Mouse (Mus musculus) embryonic facial prominence, embryonic 11.5 days (tissue): ENCODE measurements around the gene Hdac5. TPM values are rescaled to one million over a fixed set of nuclear protein-coding genes. Genes with fewer than 3 reads are reported as not detected.

Source experiments
- ATAC-seq: fragments of 200-750 bp; cut with Nextera tagmentation; replicated peaks from 2 replicates; pipeline ENCODE4 v1.8.0; 2017; ENCODE audit warnings: low read depth; ENCODE audit not compliant: insufficient number of reproducible peaks, low FRiP score, low TSS enrichment
- DNase-seq: peaks from one replicate; pipeline ENCODE4 v3.0.0-alpha.2; 2015; ENCODE audit warnings: low spot score
- H3K27ac ChIP-seq: fragments of 300-500 bp; sonication (generic); replicated peaks from 2 replicates; pipeline ENCODE4 v1.5.1; 2014; ENCODE audit warnings: mild to moderate bottlenecking, low read depth, low read length, control low read depth
- H3K27me3 ChIP-seq: fragments of 300-500 bp; sonication (generic); 2 replicates; pipeline ENCODE4 v1.6.1; 2014; ENCODE audit warnings: mild to moderate bottlenecking, low read length, moderate library complexity, mixed read lengths; ENCODE audit not compliant: control insufficient read depth, insufficient read depth
- H3K36me3 ChIP-seq: fragments of 300-500 bp; sonication (generic); replicated peaks from 2 replicates; pipeline ENCODE4 v1.6.1; 2014; ENCODE audit warnings: low read depth, mild to moderate bottlenecking, low read length, moderate library complexity, mixed read lengths; ENCODE audit not compliant: control insufficient read depth, insufficient read depth
- H3K4me1 ChIP-seq: fragments of 300-500 bp; sonication (generic); 2 replicates; pipeline ENCODE4 v1.6.1; 2014; ENCODE audit warnings: low read length, mixed read lengths; ENCODE audit not compliant: control insufficient read depth, insufficient read depth
- H3K4me2 ChIP-seq: fragments of 300-500 bp; sonication (generic); 2 replicates; pipeline ENCODE4 v1.6.1; 2014; ENCODE audit warnings: low read depth, mild to moderate bottlenecking, control low read depth, low read length, moderate library complexity
- H3K4me3 ChIP-seq: fragments of 300-500 bp; sonication (generic); 2 replicates; pipeline ENCODE4 v1.5.1; 2014; ENCODE audit warnings: low read depth, low read length, control low read depth
- H3K9ac ChIP-seq: fragments of 300-500 bp; sonication (generic); replicated peaks from 2 replicates; pipeline ENCODE4 v1.6.1; 2014; ENCODE audit warnings: mild to moderate bottlenecking, control low read depth, low read length
- H3K9me3 ChIP-seq: fragments of 300-500 bp; sonication (generic); replicated peaks from 2 replicates; pipeline ENCODE4 v1.6.1; 2016; ENCODE audit warnings: mild to moderate bottlenecking, low read length, inconsistent platforms, mixed read lengths; ENCODE audit not compliant: control insufficient read depth
- WGBS: fragments of 180-500 bp; shearing (Covaris S2); extraction: QIAGEN DNeasy Blood & Tissue Kit; methylation state at CpG from one replicate; pipeline ENCODE4 v1.1.7; 2014; 5-methylcytosine and 5-hydroxymethylcytosine counted together
- polyA plus RNA-seq: library from polyadenylated mRNA; unstranded; fragments of >200 nt; fragmentation: Nextera tagmentation; extraction: Ambion mirVana; gene quantifications from 2 replicates; pipeline ENCODE4 v1.2.1, GENCODE M21; 2014

Gene Hdac5
- polyA plus RNA-seq, 1 experiment from 2014 or later = 21.9 TPM

- DNase-seq = no peak
- H3K9ac ChIP-seq = no peak overlapping the region
- 62% methylated on average over 14 of the region's 14 CpGs for WGBS
- H3K27ac ChIP-seq = no peak overlapping the region
- peaks cover 2% of the 10 kb centered on the region; the same call in 1 of the 2 replicates for H3K36me3 ChIP-seq
- no peaks in the 10 kb centered on the region for H3K4me1 ChIP-seq
- H3K4me3 ChIP-seq = no peak overlapping the region
- no peak overlapping the region for H3K4me2 ChIP-seq
- H3K9me3 ChIP-seq = no peaks in the 10 kb centered on the region
- ATAC-seq = no peak
- no peaks in the 10 kb centered on the region for H3K27me3 ChIP-seq
Measured at GRCm38 (mm10) chr11:102265816-102266215, 35.9 kb upstream of the Hdac5 start.

GRCm38 (mm10) chr11:102263211-102263610 lies 33.2 kb upstream of the Hdac5 start:
- no peaks in the 10 kb centered on the region for H3K9me3 ChIP-seq
- H3K4me2 ChIP-seq = no peak overlapping the region
- H3K27me3 ChIP-seq = no peaks in the 10 kb centered on the region
- H3K36me3 ChIP-seq = peaks cover 6% of the 10 kb centered on the region
- H3K4me1 ChIP-seq = no peaks in the 10 kb centered on the region
- no peak overlapping the region for H3K9ac ChIP-seq
- no peak for DNase-seq
- ATAC-seq = no peak
- H3K4me3 ChIP-seq = no peak overlapping the region
- H3K27ac ChIP-seq = no peak overlapping the region
- 92% methylated on average over 7 of the region's 7 CpGs for WGBS

DNA sequence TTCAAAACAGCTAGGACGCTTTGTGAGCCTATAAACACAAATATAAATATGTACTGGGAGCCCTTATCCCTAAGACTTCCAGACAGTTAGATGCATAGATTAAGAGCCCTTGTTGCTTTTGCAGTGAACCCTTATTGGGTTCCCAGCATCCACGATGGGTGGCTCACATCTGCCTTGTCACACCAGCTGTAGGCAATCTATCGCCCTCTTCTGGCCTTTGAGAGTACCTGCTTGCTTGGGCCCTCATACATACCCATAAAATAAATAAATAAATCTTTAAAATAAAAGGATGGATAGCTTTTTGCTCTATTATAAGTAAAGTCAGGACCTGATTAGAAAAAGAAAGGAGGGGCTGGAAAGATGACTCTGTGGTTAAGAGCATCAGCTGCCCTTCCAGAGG lies 28.6 kb upstream of the Hdac5 start:
- Histone ChIP-seq H3K27me3 (no peaks in the 10 kb centered on the region), H3K9me3 (no peaks in the 10 kb centered on the region), H3K4me3 (no peak overlapping the region), H3K4me1 (no peaks in the 10 kb centered on the region), H3K36me3 (peaks cover 6% of the 10 kb centered on the region; the same call in 1 of the 2 replicates), H3K9ac (no peak overlapping the region), H3K27ac (no peak overlapping the region), H3K4me2 (no peak overlapping the region)
- 94% methylated on average over 3 of the region's 3 CpGs for WGBS
- DNase-seq (no peak), ATAC-seq (no peak)

GRCm38 (mm10) chr11:102258095-102258494 lies 28.1 kb upstream of the Hdac5 start:
- Histone ChIP-seq H3K9me3 (no peaks in the 10 kb centered on the region), H3K4me3 (no peak overlapping the region), H3K4me1 (no peaks in the 10 kb centered on the region), H3K4me2 (no peak overlapping the region), H3K27me3 (no peaks in the 10 kb centered on the region), H3K27ac (no peak overlapping the region), H3K36me3 (peaks cover 6% of the 10 kb centered on the region; the same call in 1 of the 2 replicates), H3K9ac (no peak overlapping the region)
- DNase-seq (no peak), ATAC-seq (no peak)
- WGBS = 83% methylated on average over 6 of the region's 6 CpGs

GRCm38 (mm10) chr11:102257514-102257913 lies 27.5 kb upstream of the Hdac5 start:
- ATAC-seq (peak; percentile 42; the same call in 1 of the 2 replicates), DNase-seq (peak; percentile 69)
- Histone ChIP-seq H3K4me1 (no peaks in the 10 kb centered on the region), H3K27ac (no peak overlapping the region), H3K4me2 (no peak overlapping the region), H3K27me3 (no peaks in the 10 kb centered on the region), H3K36me3 (peaks cover 6% of the 10 kb centered on the region; the same call in 1 of the 2 replicates), H3K9me3 (no peaks in the 10 kb centered on the region), H3K4me3 (no peak overlapping the region), H3K9ac (no peak overlapping the region)
- 30% methylated on average over 9 of the region's 9 CpGs for WGBS

GRCm38 (mm10) chr11:102249351-102250090 lies 19.6 kb upstream of the Hdac5 start:
- Histone ChIP-seq H3K9ac (peak overlapping the region; percentile 72), H3K4me2 (peak overlapping the region; percentile 76), H3K27me3 (no peaks in the 10 kb centered on the region), H3K9me3 (no peaks in the 10 kb centered on the region), H3K4me1 (no peaks in the 10 kb centered on the region), H3K27ac (no peak overlapping the region; the same call in 1 of the 2 replicates), H3K4me3 (peak overlapping the region; percentile 66), H3K36me3 (no peaks in the 10 kb centered on the region; the same call in 1 of the 2 replicates)
- ATAC-seq = no peak
- WGBS = 12% methylated on average over 9 of the region's 9 CpGs
- peak; percentile 15 for DNase-seq

DNA sequence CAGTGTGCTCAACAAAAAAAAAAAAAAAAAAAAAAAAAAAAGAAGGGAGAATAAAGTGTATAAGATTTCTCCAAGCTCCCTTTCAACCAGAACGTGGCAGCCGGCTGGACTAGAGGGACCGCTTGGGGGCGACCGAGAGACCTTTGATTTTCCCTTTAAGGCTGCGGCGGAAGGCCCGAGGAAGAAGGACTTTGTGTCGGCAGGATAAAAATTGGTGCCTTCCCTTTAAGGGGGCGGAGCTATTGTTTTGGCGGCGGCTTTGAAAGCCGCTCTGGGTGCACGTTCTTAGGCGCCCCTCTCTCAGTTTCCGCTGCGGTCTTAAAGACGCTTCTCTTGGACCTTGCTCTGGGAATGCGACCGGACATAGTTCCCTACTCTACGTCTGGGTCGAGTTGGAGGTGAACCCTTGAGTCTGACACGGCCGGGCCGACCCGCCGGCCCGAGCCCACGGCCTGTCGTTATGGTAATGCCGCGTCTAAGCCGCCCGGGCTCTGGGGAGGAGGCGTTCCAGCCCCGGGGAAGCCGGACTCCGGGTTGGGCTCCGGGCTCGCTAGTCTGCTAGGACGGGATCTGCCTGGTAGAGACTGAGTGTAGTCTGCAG lies 18.8 kb upstream of the Hdac5 start, which contains the start of gene BC030867:
Gene BC030867 (plus strand): TSS at position 253 of the 601 bp plus-strand sequence.
- peak within 1 kb of the TSS; percentile 72 for H3K9ac ChIP-seq
- no peaks in the 10 kb centered on the region for H3K4me1 ChIP-seq
- peak within 1 kb of the TSS; percentile 66 for H3K4me3 ChIP-seq
- H3K4me2 ChIP-seq = peak within 1 kb of the TSS; percentile 76
- peak within 1 kb of the TSS; percentile 2; the same call in 1 of the 2 replicates for H3K27ac ChIP-seq
- 0% methylated on average over 41 of the region's 41 CpGs for WGBS
- ATAC-seq (peak; percentile 20; the same call in 1 of the 2 replicates), DNase-seq (peak; percentile 99)
- no peaks in the 10 kb centered on the region for H3K27me3 ChIP-seq
- no peaks in the 10 kb centered on the region for H3K9me3 ChIP-seq
- H3K36me3 ChIP-seq = no peaks in the 10 kb centered on the region; the same call in 1 of the 2 replicates

DNA sequence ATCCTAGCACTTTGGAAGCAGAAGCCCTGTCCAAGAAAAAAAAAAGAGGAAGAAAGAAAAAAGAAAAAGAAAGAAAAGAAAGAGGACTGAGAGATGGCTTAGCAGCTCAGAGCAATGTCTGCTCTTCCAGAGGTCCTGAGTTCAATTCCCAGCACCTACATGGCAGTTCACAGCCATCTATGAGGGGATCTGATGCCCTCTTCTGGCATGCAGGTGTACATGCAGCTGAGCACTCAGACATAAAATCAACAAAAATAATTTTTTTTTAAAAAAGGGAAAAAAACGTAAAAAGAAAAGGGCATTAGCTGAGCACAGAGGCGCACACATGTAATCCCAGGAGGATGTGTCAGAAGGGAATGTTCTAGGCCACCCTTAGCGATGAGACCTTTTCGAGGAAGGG lies 16.9 kb upstream of the Hdac5 start:
- Histone ChIP-seq H3K27me3 (no peaks in the 10 kb centered on the region), H3K9ac (no peak overlapping the region)
- WGBS = 85% methylated on average over 4 of the region's 4 CpGs

More for the DNA sequence above, 16.9 kb upstream of the Hdac5 start:
- DNase-seq (no peak), ATAC-seq (no peak)
- H3K4me3 ChIP-seq = no peak overlapping the region
- H3K4me1 ChIP-seq = no peaks in the 10 kb centered on the region
- H3K4me2 ChIP-seq = no peak overlapping the region
- no peaks in the 10 kb centered on the region for H3K9me3 ChIP-seq
- H3K36me3 ChIP-seq = no peaks in the 10 kb centered on the region; the same call in 1 of the 2 replicates
- no peak overlapping the region for H3K27ac ChIP-seq
